Mouse (Mus musculus) kidney, postnatal 10 days (tissue): ENCODE results near the gene Gm21958.
A peak's percentile ranks its signal among the peaks of the same experiment; 100 is the strongest.

Source experiments
- DNase-seq: peaks from one replicate; pipeline ENCODE4 v3.0.0; 2021; ENCODE audit warnings: mixed read lengths

Gm21958 gene

GRCm38 (mm10) chr3:54714253-54714652 lies at the start of gene Gm21958:
Gene Gm21958, minus strand, starts transcription at chr3:54714353.
- no peak for DNase-seq

DNA sequence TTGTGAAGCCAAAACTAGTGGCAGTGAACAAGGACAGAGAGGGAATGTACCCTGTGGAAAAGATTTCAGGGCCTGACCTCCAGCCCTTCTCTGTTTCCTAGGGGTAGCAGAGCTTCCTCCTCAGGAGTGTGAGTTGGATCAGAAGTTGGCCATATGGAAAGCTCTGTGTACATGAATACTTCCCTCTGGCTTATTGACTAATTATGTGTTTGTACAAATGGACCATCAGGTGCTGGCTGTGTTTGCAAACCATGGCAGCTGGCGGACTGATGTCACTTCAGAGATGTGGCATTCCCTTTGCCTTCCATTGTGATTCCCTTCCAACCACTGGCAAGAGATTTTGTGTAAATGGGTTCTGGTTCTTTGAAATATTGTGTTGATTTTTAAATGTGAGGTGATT lies 47.1 kb upstream of the Gm21958 start:
- DNase-seq: no peak

GRCm38 (mm10) chr3:54760321-54761115 lies 46.4 kb upstream of the Gm21958 start:
- DNase-seq: no peak

GRCm38 (mm10) chr3:54759211-54759610 lies 45.1 kb upstream of the Gm21958 start:
- no peak for DNase-seq

GRCm38 (mm10) chr3:54757446-54757845 lies 43.3 kb upstream of the Gm21958 start:
- DNase-seq: no peak

DNA sequence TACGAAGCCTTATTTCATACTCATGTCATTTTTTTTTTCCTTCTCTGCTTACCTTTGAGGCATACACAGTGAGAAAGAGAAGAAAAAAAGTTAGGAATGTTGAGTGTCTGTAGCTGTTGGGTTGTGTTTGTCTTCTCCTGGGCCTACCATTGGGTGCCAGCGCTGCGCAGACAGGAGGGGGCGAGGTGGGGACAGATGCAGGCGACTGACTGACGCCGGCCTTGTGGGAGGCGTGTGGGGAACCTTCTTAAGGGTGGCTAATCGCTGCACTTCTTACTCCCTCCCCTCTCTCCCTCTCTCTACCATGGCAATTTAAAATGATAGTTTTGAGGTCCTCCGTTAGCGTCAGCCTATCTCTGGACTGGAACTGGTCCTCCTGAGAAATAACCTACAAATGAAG lies 41.9 kb upstream of the Gm21958 start:
- peak; percentile 36 for DNase-seq

GRCm38 (mm10) chr3:54755145-54756041 lies 41.2 kb upstream of the Gm21958 start, which contains the start of gene Smad9:
Gene Smad9, plus strand, starts transcription at chr3:54755582.
- peak; percentile 77 for DNase-seq

GRCm38 (mm10) chr3:54753411-54753810 lies 39.3 kb upstream of the Gm21958 start:
- no peak for DNase-seq

- DNase-seq: peak; percentile 46
Measured at GRCm38 (mm10) chr3:54745799-54746198, 31.6 kb upstream of the Gm21958 start.

DNA sequence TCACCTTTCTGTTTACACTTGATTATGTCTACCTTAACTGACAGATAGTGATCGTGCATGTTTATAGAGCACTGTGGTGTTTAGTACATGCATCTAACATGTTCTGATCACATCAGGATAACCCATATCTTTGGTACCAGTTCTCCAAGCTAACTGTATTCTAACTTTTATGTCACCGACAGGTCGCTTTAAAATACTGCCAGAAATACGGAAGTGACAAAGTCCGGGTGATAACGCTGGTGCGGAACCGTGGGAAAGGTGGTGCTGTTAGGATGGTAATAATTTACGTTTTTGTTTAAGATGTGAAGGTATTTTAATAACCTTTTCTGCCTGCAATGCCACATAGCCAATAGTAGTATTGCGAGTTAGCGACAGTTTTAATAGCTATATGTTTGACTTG lies 27.8 kb upstream of the Gm21958 start:
- no peak for DNase-seq

- DNase-seq: no peak
Measured at GRCm38 (mm10) chr3:54737317-54737716, 23.2 kb upstream of the Gm21958 start.

GRCm38 (mm10) chr3:54736101-54736927 lies 22.2 kb upstream of the Gm21958 start:
- DNase-seq: peak; percentile 30

GRCm38 (mm10) chr3:54735247-54736046 lies 21.3 kb upstream of the Gm21958 start, which contains the start of the genes Exosc8 and Alg5:
Gene Exosc8, minus strand, starts transcription at chr3:54735393.
Gene Alg5, plus strand, starts transcription at chr3:54735539.
- peak; percentile 92 for DNase-seq

- DNase-seq: peak; percentile 94
Measured at GRCm38 (mm10) chr3:54734411-54735246, 20.5 kb upstream of the Gm21958 start.

DNA sequence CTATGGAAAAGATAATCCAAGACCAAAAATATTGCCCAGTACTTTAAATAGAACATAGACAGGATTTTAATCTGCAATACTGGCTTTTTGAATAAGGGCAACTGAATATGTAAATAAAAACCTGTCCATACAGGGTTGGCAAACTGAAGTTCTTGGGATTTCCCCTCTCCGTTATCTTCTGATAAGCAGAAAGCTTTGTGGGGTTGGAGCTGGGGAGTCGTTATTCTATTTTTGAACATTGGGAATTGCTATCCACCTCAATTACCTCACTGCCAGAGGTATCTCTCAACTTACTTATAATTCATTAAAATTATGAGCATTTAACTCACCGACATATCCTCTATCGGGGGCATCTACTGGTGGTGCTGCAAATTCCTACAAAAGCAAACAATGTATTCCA lies 18.2 kb upstream of the Gm21958 start:
- no peak for DNase-seq

DNA sequence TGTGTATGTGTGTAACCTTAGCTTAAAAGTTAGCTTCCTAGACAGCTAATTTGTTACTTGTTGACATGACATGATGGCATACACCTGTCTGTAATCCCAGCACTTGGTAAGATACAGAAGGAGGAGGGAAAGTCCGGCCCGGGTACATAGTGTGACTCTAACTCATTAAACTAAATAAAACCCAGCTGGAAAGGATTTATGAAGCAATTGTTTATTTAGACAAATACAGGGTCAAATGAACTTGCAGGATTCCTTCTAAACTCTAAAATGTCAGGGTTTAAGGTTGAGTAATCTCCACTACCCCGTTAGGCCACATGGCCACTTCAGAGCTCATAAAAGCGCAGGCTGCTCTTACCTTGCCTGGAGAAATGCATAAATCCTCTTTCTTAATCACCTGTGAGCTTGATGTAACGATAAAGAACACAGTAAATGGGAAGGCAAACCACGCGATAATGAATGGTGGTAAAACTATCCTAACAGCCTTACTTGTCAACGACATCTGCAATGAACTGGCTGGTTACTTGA lies 17.5 kb upstream of the Gm21958 start:
- DNase-seq: no peak

GRCm38 (mm10) chr3:54728100-54728499 lies 13.9 kb upstream of the Gm21958 start:
- DNase-seq: no peak

- DNase-seq: no peak
Measured at GRCm38 (mm10) chr3:54727588-54727987, 13.4 kb upstream of the Gm21958 start.

DNA sequence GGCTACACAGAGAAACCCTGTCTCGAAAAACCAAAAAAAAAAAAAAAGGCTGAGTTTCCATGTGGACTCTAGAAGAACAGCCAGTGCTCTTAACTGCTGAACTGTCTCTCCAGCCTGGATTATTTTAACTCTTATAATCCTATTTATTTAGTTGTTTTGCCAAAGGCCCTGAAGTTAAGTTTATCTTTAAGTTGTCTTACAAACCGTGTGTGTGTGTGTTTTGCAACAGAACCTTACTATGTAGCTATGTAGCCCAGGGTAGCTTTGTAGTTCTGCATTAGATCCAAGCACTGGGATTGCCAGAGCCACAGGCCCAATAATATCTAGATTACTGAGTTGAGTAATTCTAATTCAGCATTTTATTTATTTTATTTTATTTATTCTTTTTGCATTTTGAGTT lies 11.2 kb upstream of the Gm21958 start:
- DNase-seq: no peak

- DNase-seq: no peak
Measured at GRCm38 (mm10) chr3:54723741-54724500, 9.8 kb upstream of the Gm21958 start.
